Mouse (Mus musculus) erythroblast, embryonic 14.5 days (primary cell): ENCODE measurements around the gene Pacrg.

Experiments
- GATA1 ChIP-seq: IDR thresholded peaks from 2 replicates; pipeline ENCODE4 v1.6.1; 2012; ENCODE audit warnings: low read length, inconsistent platforms, mixed read lengths
- TAL1 ChIP-seq: IDR thresholded peaks from 3 replicates; pipeline ENCODE4 v1.6.1; 2012; ENCODE audit warnings: low read length, inconsistent platforms, mixed read lengths

DNA sequence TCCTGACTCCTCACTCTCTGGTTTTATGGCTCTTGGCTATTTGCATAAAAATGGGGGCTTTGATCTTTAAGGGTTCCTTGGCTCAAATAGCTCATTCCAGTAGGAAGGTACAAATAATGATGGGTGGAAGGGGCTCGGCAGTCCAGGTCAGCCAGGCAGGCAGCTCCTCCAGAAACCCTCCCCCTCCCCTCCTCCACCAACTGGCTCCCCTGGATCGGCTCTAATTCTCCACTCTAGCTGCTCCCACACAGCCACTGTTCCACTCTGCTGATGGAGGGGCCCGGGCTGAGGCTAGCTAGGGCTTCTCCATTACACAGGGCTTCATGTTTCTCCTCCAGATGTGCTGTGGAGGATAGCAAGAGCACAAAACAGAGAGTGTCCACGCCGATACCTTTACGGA is 325.3 kb downstream of the Pacrg start:
- no peak for TF ChIP-seq GATA1
- TF ChIP-seq TAL1: no peak
